Mouse (Mus musculus) bone marrow, adult 2 months (tissue): ENCODE measurements around the gene Syn3.

ENCODE experiments used
- CTCF ChIP-seq: fragments of 200-500 bp; IDR thresholded peaks from 2 replicates; pipeline ENCODE4 v1.5.1; 2011; ENCODE audit warnings: low read length, control low read depth; ENCODE audit not compliant: control insufficient read depth, insufficient read depth
- POLR2A ChIP-seq: fragments of 200-500 bp; IDR thresholded peaks from 2 replicates; pipeline ENCODE4 v1.6.1; 2011; ENCODE audit warnings: low read depth, mild to moderate bottlenecking, control low read depth, low read length, borderline replicate concordance; ENCODE audit not compliant: control insufficient read depth

DNA sequence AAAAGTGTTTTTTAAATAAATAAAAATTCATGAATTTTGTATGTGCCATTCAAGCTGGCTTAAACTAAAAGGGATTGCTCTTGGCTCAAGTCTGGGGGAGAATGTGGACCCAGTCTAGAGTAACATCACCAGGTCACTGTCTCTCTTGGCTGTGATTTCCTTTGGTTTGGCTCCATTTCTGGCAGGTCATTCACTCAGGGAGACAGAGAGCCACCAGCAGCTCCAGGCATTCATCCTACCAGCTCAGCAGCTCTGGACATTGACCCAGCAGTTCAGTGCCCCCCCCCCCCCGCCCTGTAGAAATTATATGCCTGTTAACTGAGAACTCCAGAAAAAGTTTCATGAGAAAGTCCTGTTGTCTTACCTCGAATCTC lies 100.4 kb downstream of the Syn3 start:
- TF ChIP-seq CTCF: no peak
- TF ChIP-seq POLR2A: no peak
